Mouse (Mus musculus) erythroid progenitor cell, adult 5-6 weeks (primary cell): ENCODE results near the gene Orm1. TPM values are rescaled to one million over a fixed set of nuclear protein-coding genes. Genes with fewer than 3 reads are reported as not detected.
A peak's percentile ranks its signal among the peaks of the same experiment; 100 is the strongest.
"Not testable (repeated sequence)": the region's sequence is repeated elsewhere in the genome, so short reads cannot be mapped to it uniquely, and the experiment has no call there.

Experiments
- ATAC-seq: replicated peaks from 2 replicates; pipeline ENCODE4 v1.8.0; 2016; ENCODE audit warnings: moderate number of reproducible peaks, mild to moderate bottlenecking, moderate TSS enrichment, inconsistent platforms; ENCODE audit not compliant: poor library complexity, low FRiP score, severe bottlenecking
- total RNA-seq, 2 experiments: library from RNA; stranded (forward) in 1 of 2; stranded (reverse) in 1 of 2; fragments of 150-400 nt in 1 of 2; fragments of 186-747, 209-891 nt in 1 of 2; gene quantifications; 2 replicates each; pipeline versions ENCODE4 v1.2.3 to v1.2.4; 2015 to 2017; ENCODE audit warnings: low replicate concordance in 2 of 2

Orm1 gene
- total RNA-seq (2015; ENCODE audit: low replicate concordance) (16.6 and 43.6 TPM in 2 replicates), total RNA-seq (2017; ENCODE audit: low replicate concordance) (5.5 and 23.5 TPM in 2 replicates)

DNA sequence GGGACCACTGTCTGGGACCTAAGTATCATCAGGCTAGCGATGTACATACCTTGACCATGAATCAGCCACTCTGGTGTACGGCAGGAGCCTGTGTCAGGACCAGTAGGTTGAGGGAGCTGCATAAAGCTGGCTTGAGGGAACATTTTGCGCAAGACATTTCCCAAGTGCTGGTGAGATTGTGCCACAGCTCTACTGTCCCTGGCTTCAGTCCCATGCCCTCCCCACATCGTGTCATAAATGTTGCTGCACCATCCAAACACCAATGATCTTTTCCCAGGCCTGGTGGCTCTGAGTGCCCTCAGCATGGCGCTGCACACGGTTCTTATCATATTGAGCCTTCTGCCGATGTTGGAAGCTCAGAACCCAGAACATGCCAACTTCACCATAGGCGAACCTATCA, at the start of gene Orm1:
Gene Orm1 (plus strand): TSS at position 266 of the 400 bp plus-strand sequence.
- ATAC-seq, result no peak

DNA sequence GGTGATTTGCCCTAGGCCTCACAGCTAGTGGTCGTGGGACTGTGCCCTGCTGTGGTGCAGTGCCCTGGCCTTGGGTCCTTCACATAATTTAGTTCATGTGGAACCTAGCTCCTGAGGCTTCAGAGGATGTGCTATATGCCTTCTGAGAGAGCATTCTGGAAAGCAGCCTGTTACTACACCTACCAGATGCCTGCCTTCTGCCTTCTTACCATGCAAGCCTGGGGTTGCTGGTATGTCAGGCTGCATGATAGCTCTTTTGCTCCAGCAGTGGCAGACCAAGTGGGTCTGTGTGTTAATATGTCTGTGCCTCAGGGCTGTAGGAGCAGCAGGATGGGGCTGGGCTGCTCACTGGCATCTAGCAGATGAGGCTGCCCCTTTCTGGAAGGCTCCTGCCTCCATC, 48.7 kb upstream of the Orm1 start:
- ATAC-seq, result no peak

DNA sequence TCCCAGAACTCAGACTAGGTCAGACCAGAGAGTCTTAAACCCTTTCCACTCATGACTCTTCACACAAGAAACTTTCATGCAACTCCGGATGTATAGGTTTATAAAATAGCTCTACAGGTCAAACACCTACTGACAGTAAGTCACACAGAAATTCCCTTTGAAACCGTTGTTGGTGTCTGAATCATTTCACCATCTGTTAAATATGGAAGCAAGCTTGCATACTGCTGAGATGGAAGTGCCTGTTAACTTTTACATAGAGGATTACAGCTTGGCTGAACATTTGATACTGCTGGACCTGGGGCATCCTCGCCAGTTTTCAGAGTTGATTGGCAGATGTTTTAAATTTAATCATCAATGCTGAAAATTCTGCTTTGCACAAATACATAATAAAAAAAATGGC, 48.1 kb upstream of the Orm1 start:
- no peak for ATAC-seq

DNA sequence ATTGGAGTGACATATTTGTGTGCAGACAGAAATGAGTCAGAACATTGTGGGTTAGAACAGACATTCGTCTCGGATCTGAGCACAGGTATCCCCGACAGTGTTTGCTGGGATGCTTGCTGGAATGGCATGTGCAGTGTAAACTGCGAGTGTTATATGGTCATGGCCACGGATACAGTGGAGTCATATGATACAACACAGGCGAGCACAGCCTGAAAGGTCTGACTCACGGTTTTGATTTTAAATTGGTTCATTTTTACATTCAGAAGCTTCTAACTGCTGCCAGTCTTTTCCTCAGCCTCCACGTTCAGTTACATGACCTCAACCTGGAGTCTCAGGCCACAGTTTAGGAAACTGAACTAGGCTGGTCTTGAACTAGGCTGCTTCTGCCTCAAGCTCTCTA, 47.5 kb upstream of the Orm1 start:
- no peak for ATAC-seq

DNA sequence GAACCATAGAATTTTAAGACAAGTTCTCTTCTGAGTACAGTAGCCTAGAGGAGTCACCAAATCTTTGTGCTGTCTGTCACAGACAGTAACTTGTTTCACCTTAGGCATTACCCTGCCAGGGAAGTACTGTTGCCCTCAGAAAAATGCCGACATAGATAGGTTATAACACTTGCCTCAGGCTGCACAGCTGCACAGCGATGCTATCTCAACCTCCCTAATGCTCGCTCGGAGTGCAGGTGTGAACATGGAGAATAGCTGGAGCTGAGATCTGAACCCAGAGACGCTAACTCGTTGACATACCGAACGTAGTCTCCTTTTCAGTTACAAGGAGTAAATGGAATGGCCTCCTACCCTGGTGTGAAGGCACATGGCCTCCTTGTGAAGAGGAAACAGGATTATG, 46.2 kb upstream of the Orm1 start:
- ATAC-seq, result no peak

DNA sequence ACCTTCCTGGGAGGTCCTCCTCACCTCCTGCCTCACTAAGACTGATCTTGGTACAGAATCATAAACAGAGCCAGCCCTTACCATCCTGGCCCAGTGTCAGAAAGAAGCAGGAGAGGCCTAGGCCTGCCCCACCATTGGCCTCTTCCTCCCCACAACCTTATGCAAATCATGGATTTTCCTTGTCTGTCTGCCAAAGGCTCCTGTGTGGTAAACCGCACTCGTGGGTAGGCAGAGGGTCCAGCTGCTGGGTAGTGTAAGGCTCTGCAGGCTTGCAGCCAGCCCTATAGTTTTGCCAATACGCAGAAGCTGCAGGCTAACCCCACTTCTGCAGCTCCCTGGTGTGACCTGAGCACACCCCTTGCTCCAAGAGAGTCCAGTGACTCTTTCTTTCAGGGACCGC, 41.7 kb upstream of the Orm1 start:
- no peak for ATAC-seq

DNA sequence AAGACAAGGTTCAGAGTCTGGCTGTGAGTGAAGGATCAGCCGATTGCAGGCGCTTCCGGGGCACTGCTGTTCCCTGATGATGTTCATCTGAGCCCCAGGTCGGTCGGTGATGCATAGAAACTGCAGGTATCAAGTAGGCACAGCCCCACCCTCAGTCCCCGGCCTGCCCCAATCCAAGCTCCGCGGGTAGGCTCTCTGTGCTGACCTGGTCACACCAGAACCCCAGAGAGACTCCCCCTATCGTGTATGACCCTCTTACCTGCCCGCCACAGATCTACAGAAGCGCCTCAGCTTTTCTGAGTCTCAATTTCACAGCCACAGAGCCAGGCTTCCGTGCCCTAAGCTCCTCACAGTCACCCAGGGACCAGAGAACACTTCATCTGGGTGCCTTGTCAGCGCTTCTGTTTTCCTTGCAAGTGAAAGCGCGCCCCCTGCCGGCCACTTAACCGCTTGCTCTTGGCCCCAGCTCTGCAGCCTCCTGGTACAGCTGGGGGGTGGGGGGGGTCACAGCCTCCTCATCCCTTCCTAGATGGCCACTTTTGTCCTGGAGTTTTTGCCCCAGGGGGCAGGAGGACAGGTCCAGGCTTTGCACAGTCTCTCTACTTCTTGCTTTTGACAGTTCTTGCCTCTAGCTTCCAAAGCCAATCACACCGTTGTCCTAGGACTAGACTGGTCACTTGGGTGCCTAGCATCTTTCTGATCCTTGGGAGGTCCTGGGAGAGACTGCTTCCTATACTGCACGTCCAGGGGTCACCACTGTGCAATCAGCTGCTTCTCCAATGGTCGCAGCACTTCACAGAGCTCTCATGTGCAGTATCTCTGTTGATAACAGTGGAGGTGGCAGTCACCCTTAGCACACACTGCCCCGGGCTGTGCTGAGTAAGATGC, 36.9 kb upstream of the Orm1 start:
- ATAC-seq, result peak; percentile 42; the same call in 1 of the 2 replicates

DNA sequence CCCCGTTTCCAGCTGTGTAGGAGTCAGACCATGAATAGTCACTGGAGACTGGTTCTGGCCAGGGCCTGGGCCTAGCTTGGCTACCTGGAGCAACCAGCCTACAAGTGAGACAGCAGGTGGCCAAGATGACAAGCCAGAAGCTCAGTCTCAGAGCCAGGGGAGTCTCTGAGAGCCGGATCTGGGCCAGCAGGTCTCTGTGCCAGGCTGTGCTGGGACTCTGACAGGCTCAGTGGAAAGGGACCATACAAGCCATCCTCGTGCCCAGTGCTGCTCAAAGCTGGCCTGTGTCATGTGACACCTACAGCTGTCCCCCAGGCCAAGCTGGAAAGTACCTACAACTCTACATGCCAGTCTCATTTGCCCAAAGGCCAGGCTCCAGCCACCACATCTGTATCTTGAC, 36.0 kb upstream of the Orm1 start:
- ATAC-seq, result no peak

DNA sequence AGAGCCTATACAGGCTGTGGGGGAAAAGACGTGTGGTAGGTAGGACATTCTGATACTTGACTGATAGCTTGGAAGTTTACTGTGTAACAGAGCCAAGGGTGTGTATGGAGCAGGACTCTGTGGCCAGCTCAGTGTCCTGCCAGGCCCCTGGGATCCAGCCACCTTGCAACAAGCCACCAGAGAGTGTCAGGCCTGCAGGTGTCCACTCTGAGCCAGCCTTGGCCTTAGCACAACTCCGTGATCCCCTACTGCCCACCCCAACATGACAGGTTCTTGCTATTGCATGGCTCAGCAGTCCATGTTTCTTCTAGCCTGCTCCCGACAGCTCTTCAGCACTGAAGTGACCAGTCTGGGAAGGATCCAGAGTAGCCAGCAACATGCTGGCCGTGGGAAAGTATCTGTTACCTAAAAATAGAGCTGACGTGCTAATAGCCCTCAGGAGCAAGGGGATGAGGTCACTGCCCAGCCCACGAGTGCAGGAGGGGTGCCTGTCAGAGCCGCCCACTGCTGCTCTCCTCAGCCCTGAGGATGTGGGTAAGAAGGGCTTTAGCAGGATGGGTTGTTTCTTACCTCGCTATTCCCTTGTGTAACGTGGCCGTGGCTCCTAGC, 34.0 kb upstream of the Orm1 start:
- ATAC-seq, result no peak

DNA sequence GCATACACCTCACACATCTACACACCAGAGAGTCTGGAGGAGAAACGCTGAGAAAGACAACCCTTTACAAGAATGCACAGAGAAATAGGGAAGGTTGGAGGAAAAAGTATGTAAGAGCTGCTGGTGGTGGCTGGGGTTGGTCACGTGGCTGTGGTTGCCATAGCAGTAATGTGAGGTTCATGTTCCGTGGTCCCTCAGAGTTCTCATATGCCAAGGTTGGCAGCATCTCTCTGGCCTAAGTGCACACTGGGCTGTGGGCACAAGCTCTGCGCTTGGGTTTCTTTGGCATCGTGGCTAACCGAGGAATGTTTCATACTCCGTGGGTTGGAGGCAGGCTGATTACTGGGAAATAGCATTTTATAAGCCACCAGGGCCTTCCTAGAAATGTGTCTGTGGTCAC, 32.9 kb upstream of the Orm1 start:
- ATAC-seq, result no peak

DNA sequence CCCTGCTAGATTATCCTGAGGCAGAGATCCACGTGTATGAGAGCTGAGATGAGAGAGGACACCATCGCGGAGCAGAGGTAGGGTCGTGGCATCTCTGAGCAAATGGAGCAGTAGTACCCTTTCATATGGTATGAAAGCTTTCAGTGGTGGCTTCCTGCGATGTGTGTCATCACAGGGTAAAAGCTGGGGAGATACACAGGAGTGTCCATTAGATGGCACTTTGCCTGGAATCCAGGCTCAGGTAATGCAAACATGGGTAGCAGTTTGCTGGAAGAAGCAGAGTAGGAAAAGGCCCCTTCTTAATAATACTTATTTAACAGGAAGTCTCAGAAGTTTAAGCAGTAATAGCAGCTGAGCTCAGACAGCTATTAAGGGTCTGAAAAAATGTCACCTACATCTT, 30.3 kb upstream of the Orm1 start:
- ATAC-seq, result no peak

DNA sequence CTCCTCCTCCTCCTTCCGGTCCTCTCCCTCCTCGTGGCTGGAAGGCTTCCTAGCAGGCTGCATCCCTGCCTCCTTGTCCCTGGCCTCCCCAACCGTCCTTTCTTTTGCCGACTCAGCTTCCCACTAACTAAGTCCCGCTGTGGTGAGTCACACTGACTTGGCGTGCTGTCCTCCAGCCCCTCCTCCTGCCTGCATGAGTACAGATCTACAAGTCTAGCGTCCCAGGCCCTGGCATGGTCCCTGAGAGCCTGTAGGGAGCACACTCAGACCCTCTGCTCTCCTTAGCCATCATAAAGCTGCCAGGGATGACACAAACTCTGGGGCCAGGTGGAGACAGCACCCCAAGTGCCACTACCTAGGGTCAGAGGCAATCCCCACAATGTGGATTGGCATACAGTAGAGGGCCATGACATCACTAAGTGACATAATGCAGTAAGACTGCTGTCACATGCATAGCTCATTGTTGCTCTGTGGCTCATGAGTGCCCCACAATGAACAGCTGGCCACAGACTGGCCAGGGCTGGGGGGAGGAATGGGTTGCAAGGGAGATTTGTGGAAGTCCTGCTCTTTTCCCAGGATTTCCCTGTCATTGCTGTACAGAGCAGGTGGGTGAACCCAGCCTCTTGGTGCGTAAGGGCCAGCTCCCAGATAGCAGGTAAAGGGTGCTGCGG, 28.1 kb upstream of the Orm1 start:
- ATAC-seq, result no peak

DNA sequence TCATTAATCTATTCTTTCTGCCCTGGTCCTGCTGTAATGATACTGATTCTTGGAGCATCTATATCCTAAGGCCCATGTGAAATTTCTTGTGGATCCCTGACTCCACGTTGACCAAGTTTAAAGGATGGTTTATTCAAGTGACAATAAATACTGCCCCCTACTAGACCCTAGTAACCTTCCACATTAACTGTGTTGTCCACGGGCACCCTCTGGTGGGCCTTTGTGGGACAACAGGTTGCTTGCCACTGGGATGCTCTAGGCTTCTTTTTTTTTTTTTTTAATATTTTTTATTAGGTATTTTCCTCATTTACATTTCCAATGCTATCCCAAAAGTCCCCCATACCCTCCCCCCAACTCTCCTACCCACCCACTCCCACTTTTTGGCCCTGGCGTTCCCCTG, 24.8 kb upstream of the Orm1 start:
- ATAC-seq, result not testable (repeated sequence)

DNA sequence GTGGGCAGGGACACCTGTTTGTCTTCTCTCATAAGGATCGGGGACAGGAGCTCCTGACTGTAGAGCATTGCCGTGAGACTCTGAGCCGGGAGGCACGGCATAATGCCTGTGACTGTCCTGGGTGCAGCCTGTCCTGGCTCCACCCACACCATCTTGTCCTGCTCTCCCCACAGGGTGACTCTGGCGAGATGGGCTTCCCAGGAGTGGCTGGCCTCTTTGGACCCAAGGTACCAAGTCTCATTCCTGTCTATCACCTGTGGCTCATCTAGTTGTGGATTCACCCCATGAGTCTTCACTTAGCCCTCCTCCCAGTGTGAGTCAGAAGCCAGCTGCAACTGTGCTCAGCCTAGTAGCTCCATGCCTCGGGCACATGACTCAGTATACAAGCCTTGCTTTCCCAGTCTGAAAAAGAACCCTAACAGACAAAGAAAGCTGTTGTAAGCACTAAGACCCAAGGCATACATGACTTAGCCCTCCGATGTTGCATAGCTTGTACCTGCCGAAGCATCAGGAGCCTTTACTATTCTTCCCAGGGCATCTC, 21.0 kb upstream of the Orm1 start:
- ATAC-seq, result no peak

DNA sequence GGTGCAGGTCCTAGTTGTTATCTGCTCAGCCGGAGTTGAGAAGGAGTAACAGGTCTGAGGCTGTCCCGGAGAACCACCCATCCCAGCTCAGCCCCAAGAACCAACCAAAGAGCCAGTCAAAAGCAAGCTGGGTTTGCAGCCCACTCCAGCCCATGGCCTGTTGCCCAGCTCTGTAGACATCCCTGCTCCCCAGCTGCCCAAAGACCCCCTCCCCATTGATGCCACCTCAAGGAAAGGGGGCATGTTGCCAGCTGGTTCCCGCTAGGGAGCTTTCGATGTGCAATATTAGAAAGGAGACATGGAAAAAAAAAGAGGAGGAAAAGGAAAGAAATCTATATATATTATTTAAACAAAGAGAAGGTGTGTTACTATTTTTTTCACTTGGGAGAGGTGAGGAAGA, 11.0 kb upstream of the Orm1 start:
- no peak for ATAC-seq

DNA sequence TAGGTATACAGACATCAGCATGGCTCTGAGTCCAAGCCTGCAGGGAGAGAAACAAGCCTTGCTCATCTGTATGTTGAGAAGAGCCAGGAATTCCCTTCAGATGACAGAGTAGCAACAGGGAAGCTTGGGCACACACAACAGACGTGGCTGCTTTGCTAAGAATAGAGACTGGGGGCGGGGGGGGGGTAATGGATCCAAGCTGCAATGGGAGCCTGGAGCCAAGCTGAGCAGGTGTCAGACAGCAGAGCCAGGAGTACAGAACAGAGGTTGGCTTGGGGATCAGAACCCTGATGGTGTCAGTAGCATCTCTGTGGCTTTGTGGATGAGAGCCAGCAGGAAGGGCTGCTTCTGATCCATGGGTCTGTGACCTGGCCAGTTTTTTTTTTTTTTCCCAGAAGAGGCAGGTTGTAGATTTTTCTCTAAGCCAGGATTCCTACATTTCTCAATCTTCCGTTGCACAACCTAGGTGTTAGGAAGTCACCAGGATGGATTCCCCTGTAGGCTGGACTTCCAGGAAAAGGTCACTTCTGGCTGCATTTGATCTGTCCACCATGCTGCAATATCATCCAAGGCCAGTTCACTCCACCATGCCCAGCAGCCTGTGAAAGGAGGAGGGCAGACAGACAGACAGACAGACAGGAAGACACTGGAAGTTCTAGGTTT, 5.8 kb upstream of the Orm1 start:
- ATAC-seq, result no peak

DNA sequence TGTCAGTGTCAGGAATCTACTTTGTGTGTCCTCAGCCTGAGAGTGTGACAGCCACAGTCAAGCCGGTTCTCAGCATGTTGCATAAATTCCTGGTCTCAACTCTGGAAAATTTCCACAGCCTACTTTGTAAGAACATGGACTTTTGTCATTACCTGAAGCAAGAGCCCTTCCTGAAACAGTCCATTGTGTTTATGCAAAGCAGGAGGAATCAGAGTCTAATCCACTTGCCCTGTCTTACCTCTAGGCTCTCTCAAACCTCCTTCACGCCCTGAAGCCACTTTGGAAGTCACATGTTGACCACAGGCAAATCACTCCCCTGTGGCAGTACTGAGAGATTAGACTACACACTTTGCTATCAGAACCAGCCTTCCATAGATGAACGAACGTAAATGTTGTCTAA, 1.9 kb upstream of the Orm1 start:
- ATAC-seq, result no peak

DNA sequence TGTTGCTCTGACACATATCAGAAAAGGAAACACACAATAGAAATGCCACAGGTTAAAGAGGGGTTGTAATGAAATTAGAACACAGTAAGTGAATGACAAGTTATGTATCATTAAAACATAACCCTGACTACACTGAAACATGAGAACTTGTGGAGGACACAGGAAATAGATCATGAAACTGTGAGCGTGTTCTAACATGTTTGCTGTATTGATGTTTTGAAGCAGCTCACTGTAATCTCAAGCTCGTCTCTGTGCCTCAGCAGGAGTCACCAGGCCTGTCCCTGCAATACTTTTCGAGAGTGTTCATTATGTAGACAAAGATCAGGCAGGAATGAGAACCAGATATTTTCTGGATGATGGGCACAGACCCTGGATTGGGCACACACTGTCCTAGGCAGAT, 752 bp upstream of the Orm1 start:
- ATAC-seq, result no peak

DNA sequence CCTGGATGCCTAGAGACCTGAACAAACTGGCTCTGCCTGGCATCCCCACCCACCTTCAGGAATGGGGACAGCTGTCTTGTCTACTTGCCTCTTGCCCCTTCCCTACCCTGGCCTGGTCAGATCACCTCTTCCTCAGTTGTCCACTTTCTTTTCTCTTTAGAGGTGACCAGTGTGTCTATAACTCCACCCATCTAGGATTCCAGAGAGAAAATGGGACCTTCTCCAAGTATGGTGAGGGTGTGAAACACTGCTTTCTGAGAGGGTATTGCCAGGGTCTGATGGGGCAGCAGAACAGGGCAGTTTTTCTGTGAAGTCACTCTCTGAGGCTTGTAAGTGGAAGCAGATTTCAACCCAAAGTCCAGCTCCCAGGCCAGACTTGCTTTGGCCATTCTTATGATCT, 901 bp downstream of the Orm1 start:
- no peak for ATAC-seq

DNA sequence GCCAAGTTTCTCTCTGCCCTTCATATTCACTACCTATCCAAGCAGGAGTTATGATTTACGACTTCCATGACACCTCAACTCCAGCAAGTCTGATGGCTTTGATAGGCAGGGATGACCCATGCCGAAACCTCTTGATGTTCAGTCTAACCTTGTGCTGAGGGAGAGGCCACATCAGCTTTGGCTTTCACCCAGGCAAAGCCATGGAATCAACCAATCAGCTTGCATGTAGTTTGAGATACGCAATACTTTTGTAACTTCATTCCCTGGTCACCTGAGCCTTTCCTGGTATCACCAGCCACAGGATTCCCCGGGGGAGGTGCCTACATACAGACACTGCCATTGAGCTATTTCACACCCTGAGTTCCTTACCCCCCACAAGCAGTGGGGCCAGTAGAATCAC, 2.3 kb downstream of the Orm1 start:
- ATAC-seq, result no peak
